Mouse (Mus musculus) heart, embryonic 11.5 days (tissue): ENCODE data around the gene Gm20388. TPM values are rescaled to one million over a fixed set of nuclear protein-coding genes. Genes with fewer than 3 reads are reported as not detected.

ENCODE experiments used
- ATAC-seq: fragments of 200-750 bp; cut with Nextera tagmentation; replicated peaks from 2 replicates; pipeline ENCODE4 v1.8.0; 2017; ENCODE audit warnings: moderate library complexity; ENCODE audit not compliant: insufficient number of reproducible peaks, low FRiP score, low TSS enrichment
- H3K27ac ChIP-seq: fragments of 300-500 bp; sonication (generic); 2 replicates; pipeline ENCODE4 v1.5.1; 2014; ENCODE audit warnings: mild to moderate bottlenecking, low read depth, low read length
- H3K27me3 ChIP-seq: fragments of 300-500 bp; sonication (generic); 2 replicates; pipeline ENCODE4 v1.6.1; 2014; ENCODE audit warnings: mild to moderate bottlenecking, low read length, mixed read lengths; ENCODE audit not compliant: control insufficient read depth, insufficient read depth
- H3K36me3 ChIP-seq: fragments of 300-500 bp; sonication (generic); 2 replicates; pipeline ENCODE4 v1.6.1; 2014; ENCODE audit warnings: mild to moderate bottlenecking, low read length, moderate library complexity, mixed read lengths; ENCODE audit not compliant: control insufficient read depth, insufficient read depth
- H3K4me1 ChIP-seq: fragments of 300-500 bp; sonication (generic); 2 replicates; pipeline ENCODE4 v1.6.1; 2014; ENCODE audit warnings: low read length; ENCODE audit not compliant: control insufficient read depth, insufficient read depth
- H3K4me2 ChIP-seq: fragments of 300-500 bp; sonication (generic); 2 replicates; pipeline ENCODE4 v1.6.1; 2014; ENCODE audit warnings: mild to moderate bottlenecking, moderate library complexity
- H3K4me3 ChIP-seq: fragments of 300-500 bp; sonication (generic); 2 replicates; pipeline ENCODE4 v1.5.1; 2014; ENCODE audit warnings: low read depth, low read length
- H3K9ac ChIP-seq: fragments of 300-500 bp; sonication (generic); 2 replicates; pipeline ENCODE4 v1.6.1; 2014; ENCODE audit warnings: mild to moderate bottlenecking, low read depth, low read length, moderate library complexity
- H3K9me3 ChIP-seq: fragments of 300-500 bp; sonication (generic); replicated peaks from 2 replicates; pipeline ENCODE4 v1.6.1; 2016; ENCODE audit warnings: low read length; ENCODE audit not compliant: control insufficient read depth
- WGBS: fragments of 180-500 bp; shearing (Covaris S2); extraction: QIAGEN DNeasy Blood & Tissue Kit; methylation state at CpG from one replicate; pipeline ENCODE4 v1.1.7; 2014; ENCODE audit not compliant: insufficient replicate concordance; 5-methylcytosine and 5-hydroxymethylcytosine counted together
- polyA plus RNA-seq: library from polyadenylated mRNA; unstranded; fragments of >200 nt; fragmentation: Nextera tagmentation; extraction: Ambion mirVana; gene quantifications from 2 replicates; pipeline ENCODE4 v1.2.1, GENCODE M21; 2014

Gm20388 gene
- polyA plus RNA-seq, 1 experiment from 2014 or later, result 6.4 TPM

DNA sequence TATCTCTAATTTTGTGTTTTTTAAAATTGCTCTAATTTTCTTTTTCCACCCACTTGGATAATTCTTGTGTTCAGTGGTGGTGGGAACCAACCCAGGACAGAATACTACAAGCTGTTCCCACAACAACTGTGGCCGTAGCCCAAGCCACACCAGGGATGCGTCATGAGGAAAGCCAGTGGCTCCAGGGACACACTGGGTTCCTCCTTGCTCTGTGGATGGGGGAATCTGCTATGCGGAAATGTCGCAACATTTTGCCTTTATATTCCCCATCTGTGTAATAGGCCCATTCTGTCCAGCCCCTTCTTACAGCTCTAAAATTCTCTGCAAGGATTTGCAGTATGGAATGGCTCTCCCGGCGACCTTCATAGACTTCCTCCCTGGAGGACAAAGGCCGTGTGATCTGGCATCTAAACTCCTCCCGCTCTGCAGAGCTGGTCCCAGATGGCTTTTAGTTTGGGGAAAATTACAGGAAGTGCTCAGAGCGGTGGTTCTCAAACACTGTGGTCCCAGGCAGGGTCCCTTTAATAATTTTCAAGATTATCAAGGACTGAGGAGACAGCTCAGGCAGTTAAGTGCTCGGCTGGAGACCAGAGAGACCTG is 1270.7 kb downstream of the Gm20388 start:
- ATAC-seq, result no peak
- no peaks in the 10 kb centered on the region for H3K27me3 ChIP-seq
- H3K4me2 ChIP-seq, result no peak overlapping the region
- no peaks in the 10 kb centered on the region for H3K36me3 ChIP-seq
- no peak overlapping the region for H3K9ac ChIP-seq
- WGBS, result 59% methylated on average over 10 of the region's 10 CpGs
- H3K4me3 ChIP-seq, result no peak overlapping the region
- H3K9me3 ChIP-seq, result no peaks in the 10 kb centered on the region
- H3K27ac ChIP-seq, result peak overlapping the region; percentile 67; the same call in 1 of the 2 replicates
- H3K4me1 ChIP-seq, result peaks cover 11% of the 10 kb centered on the region

DNA sequence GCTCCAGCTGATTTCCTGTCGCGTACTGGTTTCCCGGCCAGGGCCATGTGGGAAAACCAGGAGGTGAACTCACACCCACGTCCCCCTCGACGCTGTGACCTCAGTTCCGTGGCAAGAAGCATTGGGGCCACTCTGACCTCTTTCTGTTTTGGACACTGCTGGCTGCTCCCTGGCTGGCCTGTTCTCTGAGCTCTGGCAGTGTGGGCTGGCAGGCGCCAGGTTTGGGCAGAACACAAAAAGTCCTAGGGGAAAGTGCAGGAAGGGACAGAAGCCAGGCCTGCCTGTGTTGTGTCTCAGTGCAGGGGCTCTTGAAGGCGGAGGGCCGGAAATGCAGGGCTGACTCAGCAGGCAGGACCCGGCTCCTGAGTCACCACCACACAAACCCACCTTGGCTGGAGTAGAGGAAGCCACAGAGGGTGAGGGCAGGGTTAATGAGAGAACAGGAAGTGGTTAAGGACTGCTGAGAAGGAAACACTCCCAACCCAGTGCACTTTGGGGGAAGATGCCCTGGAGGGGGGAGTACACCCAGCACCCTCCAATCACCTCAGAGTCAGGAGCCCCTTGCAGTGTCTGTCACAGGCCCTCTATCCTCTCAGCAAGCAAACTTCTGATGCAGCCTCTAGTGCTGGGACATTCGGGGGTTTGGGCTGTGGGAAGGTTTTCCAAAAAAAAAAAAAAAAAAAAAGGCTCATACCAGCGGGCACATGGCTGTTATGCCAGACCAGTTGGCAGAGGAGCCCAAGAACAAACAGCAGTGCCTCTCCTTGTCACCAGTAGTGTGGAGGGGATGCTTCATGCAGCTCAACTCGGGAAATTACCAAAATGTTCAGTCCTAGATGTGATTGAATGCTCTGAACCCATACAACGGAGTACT is 1277.1 kb downstream of the Gm20388 start:
- Histone ChIP-seq H3K4me2 (no peak overlapping the region), H3K36me3 (no peaks in the 10 kb centered on the region), H3K9ac (no peak overlapping the region), H3K9me3 (no peaks in the 10 kb centered on the region), H3K27ac (peak overlapping the region; percentile 73), H3K4me1 (peaks cover 10% of the 10 kb centered on the region), H3K27me3 (no peaks in the 10 kb centered on the region), H3K4me3 (no peak overlapping the region)
- 60% methylated on average over 15 of the region's 15 CpGs for WGBS
- 0 out of 2 replicates have a peak, but pooled peaks have one; percentile 15 for ATAC-seq

DNA sequence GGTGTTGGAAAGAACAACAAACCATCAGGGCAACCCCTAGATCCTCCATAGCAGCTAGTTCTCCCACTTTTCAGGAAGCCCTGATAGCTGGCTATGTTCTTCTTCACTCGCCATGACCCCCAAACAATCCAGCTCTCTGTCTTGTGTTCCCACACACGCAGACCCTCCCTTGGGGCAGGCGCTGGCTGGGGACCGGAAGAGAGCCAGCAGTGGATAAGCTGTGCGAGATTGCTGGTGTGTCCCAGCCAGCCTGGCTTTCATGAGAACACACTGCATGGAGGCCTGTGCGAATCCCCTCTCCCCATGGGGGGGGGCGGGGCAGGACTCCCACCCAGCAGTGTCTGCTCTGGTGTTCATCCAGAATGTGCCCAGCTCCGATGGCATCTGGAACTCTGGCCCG is 1278.4 kb downstream of the Gm20388 start:
- H3K9ac ChIP-seq, result no peak overlapping the region
- H3K4me1 ChIP-seq, result peaks cover 10% of the 10 kb centered on the region
- no peaks in the 10 kb centered on the region for H3K27me3 ChIP-seq
- 27% methylated on average over 9 of the region's 9 CpGs for WGBS
- peak overlapping the region; percentile 42 for H3K27ac ChIP-seq
- no peaks in the 10 kb centered on the region for H3K36me3 ChIP-seq
- no peak overlapping the region for H3K4me3 ChIP-seq
- H3K9me3 ChIP-seq, result no peaks in the 10 kb centered on the region
- peak overlapping the region; percentile 9; the same call in 1 of the 2 replicates for H3K4me2 ChIP-seq
- ATAC-seq, result no peak

DNA sequence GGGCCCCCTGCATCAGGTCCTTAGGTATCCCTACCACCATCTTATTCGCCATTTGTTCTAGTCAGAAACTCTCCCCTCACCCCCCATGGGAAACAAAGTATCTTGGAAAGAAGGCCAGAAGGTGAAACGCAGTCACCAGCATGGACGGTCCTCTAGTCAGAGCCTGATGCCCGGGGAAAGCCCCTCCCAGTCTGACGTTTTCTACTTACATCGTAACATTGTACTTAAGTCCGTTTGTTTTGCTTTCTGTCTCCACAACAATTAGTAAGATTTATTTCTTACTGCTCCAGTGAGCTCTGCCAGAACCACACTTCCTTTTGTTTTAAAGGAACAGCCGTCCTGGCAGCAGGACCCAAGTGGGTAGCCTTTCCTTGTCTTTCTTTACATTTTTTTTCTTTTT is 1281.8 kb downstream of the Gm20388 start:
- no peaks in the 10 kb centered on the region for H3K9me3 ChIP-seq
- no peak overlapping the region for H3K4me2 ChIP-seq
- WGBS, result 69% methylated on average over 8 of the region's 8 CpGs
- H3K27me3 ChIP-seq, result no peaks in the 10 kb centered on the region
- H3K9ac ChIP-seq, result no peak overlapping the region
- no peak for ATAC-seq
- H3K4me1 ChIP-seq, result peaks cover 10% of the 10 kb centered on the region
- no peaks in the 10 kb centered on the region for H3K36me3 ChIP-seq
- no peak overlapping the region for H3K4me3 ChIP-seq
- no peak overlapping the region for H3K27ac ChIP-seq

DNA sequence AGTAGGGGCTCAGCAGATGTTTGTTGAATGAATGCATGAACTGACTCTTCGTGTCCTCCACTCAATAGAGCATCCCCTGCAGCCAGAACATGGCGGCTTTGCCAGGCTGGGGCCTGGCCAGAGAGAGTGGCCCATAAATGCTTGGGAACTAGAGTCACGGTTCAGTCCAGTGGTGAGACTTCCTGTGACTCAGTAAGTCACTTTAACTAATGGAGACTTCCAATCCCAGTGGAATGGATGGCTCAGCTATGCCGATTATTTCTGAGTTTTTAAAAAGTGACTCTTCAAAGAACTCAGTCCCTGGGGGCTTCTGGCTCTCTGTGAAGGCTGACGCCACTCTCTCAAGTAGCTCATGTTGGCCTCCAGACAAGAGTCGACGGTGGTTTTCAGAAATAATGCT is 1285.3 kb downstream of the Gm20388 start:
- no peaks in the 10 kb centered on the region for H3K27me3 ChIP-seq
- H3K27ac ChIP-seq, result no peak overlapping the region
- H3K9ac ChIP-seq, result no peak overlapping the region
- no peak for ATAC-seq
- no peaks in the 10 kb centered on the region for H3K36me3 ChIP-seq
- H3K9me3 ChIP-seq, result no peaks in the 10 kb centered on the region
- no peak overlapping the region for H3K4me3 ChIP-seq
- no peak overlapping the region for H3K4me2 ChIP-seq
- 79% methylated on average over 7 of the region's 7 CpGs for WGBS
- peaks cover 10% of the 10 kb centered on the region for H3K4me1 ChIP-seq

DNA sequence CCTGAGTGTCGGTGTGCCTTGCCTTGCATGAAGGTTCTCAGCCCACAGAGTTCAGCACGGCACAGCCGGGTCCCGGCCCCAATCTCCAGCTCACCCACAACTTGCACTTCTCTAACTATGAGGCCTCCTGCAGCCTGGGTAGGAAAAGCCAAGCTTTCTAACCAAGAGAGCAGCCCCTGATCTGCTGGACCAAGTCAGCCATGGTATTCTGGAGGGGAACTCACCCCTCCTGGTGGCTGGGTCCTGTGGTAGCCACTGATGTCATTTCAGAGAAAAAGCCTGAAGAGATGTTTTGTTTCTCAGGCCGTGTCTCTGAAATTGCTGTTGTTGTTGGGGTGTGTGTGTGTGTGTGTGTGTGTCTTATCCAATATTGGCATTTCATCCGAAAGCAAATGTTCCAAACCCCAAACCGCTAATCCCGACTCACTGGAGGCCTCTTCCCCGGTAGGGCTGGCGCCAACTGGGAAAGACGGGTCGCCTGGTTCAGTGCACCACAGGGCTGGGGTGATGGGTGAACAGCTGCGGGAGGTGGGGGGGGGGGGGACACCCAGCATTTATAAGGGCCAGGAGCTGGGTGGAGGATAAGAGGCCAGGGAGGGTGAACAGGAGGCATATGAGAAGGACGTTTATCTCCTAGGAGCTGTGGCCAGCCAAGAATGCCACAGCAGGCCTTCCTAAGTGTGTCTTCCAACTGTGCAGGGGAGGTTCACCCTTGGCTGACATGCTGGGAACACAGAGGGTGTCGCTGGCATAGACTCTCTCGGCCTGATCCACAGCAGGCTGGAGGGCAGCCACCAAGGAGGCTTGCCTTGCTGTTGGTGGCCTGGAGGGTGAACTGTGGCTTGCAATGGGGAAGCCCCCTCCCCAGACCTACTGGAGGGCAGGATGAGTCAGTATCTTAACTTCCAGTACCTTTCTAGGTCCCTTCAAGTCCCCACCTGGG is 1286.4 kb downstream of the Gm20388 start:
- Histone ChIP-seq H3K9me3 (no peaks in the 10 kb centered on the region), H3K4me1 (peaks cover 12% of the 10 kb centered on the region), H3K9ac (no peak overlapping the region), H3K4me3 (no peak overlapping the region), H3K4me2 (no peak overlapping the region), H3K36me3 (no peaks in the 10 kb centered on the region), H3K27me3 (no peaks in the 10 kb centered on the region), H3K27ac (no peak overlapping the region)
- WGBS, result 77% methylated on average over 16 of the region's 16 CpGs
- ATAC-seq, result no peak

DNA sequence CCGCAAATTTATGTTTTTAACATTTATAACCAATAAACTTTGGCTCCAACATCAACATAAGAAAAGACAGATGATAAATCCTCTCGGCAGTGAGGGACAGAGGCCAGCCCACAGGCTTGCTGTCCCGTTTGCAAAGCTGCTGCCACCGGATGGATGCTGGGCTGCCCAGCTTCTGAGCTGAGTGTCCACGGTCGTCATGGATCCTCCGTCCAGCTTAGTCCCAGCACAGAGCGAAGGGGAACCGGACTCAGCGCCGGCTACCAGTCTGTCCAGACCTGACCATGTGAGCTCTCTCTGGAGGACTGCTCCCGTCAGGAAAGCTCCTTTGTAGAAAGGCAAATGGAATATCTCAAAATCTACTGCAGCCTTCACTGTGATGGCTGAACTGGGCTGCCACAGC is 1289.4 kb downstream of the Gm20388 start:
- no peak for ATAC-seq
- H3K9ac ChIP-seq, result no peak overlapping the region
- H3K4me1 ChIP-seq, result peaks cover 12% of the 10 kb centered on the region
- no peaks in the 10 kb centered on the region for H3K27me3 ChIP-seq
- H3K27ac ChIP-seq, result peak overlapping the region; percentile 51
- 40% methylated on average over 12 of the region's 12 CpGs for WGBS
- no peaks in the 10 kb centered on the region for H3K36me3 ChIP-seq
- H3K9me3 ChIP-seq, result no peaks in the 10 kb centered on the region
- H3K4me3 ChIP-seq, result no peak overlapping the region
- H3K4me2 ChIP-seq, result no peak overlapping the region

DNA sequence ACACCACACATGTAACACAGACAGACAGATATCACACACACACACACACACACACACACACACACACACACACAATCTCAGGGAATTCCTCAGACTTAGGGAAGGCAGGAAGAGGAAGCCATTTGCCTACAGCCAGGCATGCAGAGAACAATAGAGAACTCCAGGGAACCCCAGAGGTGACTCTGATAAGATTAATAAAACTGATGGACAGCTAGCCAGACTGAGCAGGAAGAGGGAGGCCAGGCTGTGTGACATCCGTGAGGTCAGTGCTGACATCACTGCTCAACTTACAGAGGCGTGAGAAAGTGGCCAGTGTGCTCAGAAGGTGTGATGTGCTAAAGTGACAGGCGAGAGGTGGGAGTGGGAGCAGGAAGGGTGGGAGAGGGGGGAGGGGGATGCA is 1290.3 kb downstream of the Gm20388 start:
- 3% methylated on average over 3 of the region's 3 CpGs for WGBS
- no peak overlapping the region for H3K9ac ChIP-seq
- peak; percentile 82 for ATAC-seq
- no peaks in the 10 kb centered on the region for H3K27me3 ChIP-seq
- H3K36me3 ChIP-seq, result no peaks in the 10 kb centered on the region
- H3K4me3 ChIP-seq, result no peak overlapping the region
- peak overlapping the region; percentile 51 for H3K27ac ChIP-seq
- peaks cover 12% of the 10 kb centered on the region for H3K4me1 ChIP-seq
- no peaks in the 10 kb centered on the region for H3K9me3 ChIP-seq
- no peak overlapping the region for H3K4me2 ChIP-seq
